Mouse (Mus musculus): ENCODE data around the gene Tmem132e. TPM values are rescaled to one million over a fixed set of nuclear protein-coding genes. Genes with fewer than 3 reads are reported as not detected.

The Tmem132e gene
- not detected for polyA plus RNA-seq (2017; shearing (Covaris generic))

DNA sequence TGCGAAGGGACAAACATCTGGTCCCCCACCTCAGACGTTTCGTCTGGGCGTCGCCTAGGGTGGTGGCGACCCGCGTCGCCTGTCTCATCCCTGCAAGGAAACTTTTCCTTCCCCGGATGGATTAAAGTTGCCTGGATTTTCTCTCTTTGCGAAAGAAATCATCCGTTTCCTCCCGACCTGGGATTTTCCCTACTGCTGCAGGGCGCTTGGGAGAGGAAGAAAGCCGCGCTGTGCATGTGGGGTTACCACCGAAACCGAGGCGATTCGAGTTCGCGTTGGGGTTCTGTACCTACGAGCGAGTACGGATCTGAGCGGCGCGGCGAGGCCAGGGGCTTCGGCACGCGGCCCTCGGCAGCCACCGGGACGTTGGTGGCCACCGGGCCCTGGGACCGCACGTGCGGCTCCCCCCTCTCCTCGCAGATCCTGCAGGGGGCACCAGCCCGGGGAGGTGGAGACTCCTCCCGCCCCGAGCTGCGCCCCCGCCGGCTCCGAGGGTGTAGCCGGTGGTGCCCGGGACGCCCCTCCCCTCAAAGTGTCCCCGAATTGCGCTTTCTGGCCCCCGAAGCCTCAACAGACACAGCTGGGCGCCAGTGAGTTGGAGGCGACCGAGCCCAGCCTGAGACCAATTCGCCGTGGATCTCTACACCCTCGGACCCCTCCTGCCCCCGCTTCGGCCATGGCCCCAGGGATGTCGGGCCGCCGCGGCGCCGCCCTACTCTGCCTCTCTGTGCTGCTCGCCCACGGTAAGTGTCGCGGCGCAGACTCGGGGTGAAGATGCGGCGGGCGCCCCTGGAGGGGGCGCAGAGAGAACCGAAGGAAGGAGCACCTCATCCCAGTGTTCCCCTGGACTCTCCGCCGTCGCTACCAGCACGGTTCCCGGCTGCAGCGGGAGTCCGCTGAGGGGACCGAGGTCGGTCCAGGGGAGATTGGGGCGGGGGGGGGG lies at the start of gene Tmem132e:
TSS of gene Tmem132e (plus strand) at position 530 of the 943 bp plus-strand sequence.
- no peak for ATAC-seq

DNA sequence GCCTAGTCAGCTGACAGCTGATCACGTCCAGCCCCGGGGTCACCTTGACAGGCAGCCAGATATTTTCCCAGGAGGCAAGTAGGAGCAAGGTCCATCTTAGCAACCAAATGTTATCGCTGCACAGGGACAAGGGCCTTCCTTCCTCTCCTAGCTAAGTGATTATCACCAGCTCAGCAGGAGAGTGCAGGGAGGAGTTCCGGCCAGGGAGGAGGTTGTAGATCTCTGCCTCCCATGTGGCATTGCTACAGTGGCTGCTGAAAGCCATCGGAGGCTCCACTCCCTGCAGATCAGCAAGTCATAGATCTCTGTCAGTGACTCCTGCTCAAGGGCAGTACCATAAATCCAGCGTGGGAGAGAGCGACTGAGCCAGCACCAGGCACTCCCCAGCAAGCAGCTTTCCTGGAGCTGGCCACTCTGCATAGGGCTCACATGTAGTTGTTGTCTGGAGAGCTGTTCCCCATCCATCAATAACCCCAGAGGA lies 48.7 kb upstream of the Tmem132e start:
- ATAC-seq: no peak

DNA sequence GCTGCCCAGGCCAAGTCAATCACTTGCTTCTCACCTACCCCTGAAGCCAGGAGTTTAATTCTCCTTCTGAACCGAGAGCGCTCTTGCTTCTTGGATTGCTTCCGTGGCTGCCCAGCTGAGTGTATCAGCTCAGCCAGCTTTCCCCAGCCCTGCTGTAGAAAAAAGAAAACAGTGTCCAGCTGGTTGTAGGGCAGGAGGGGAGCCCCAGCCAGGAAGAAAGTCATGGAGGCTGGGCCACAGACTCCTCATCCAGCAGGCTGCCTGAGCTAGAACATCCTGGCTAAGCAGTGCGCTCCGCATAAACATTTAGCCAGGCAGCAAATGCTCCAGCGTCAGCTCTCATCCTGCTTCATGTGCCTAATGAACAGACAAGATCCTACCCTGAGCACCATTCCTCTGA lies 48.3 kb upstream of the Tmem132e start:
- ATAC-seq: no peak

DNA sequence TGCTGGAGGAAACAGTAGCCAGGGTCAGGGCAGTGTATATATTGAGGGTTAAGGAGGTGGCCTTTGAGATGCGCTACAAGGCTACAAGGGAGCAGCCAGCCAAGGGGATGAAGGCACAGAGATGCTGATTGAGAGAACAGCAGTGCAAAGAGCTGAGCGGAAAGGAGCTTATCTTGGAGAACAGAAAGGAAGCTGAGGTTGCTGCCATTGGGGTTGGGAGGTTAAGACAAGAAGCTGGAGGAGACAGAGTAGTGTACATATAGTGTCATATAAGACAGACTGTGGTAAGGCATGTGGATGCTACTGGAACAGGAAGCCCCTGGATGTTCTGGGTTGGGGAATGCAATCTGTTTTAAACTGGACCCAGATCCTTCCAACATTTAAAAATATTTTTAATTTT lies 47.8 kb upstream of the Tmem132e start:
- ATAC-seq: no peak

DNA sequence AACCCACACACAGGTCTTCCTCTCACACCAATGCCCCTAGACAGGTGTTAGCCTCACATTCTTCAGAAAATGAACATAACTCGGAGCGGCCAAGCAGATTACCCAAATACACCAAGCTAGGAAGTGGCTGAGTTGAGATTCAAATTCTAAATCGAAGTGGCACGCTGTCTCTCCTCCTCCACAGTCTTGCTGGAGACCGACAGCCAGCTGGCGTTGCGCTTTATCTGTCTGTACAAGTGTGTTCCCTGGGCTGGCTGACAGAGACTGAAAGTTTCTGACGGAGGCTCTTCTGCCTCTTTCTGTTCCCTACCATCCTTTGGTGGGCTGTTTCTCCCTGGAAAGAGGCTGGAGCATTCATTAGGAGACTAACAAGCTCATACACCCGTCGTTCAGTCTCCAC lies 37.7 kb upstream of the Tmem132e start:
- ATAC-seq: no peak

DNA sequence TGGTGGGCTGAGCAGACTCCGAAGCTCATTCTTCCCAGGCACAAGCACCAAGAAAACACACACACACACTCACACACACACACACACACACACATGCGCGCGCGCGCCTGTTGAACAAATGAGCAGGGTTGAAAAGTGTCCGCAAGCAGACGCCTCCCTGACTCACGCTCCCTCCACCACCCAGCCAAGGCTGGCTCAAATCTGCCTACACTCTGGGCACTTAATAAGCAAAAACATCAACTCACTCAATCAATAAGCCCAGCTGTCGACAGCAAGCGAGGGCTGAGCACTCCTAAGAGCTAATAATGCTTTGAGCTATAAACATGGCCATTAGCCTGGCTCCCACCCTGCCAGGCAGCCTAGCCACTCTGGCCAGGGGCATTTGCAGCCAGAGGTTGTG lies 18.5 kb upstream of the Tmem132e start:
- no peak for ATAC-seq

DNA sequence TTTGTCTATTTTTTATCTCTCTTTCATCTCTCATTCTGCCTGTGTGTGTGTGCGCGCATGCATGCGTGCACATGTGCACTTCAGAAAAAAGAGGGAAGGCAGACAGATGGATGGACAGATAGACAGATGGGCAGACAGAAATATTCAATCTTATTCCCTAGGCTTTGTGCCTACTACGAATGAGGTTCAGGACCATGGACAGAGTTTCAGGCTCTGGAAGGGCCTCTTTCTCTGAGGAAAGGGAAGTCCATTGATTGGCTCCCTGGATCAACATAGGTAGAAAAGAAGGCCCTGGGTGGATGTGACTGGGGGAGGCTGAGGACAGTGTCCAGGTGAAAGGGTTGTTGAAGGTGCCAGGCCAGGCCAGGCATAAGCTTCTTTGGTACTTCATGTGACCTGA lies 17.1 kb upstream of the Tmem132e start:
- ATAC-seq: no peak

DNA sequence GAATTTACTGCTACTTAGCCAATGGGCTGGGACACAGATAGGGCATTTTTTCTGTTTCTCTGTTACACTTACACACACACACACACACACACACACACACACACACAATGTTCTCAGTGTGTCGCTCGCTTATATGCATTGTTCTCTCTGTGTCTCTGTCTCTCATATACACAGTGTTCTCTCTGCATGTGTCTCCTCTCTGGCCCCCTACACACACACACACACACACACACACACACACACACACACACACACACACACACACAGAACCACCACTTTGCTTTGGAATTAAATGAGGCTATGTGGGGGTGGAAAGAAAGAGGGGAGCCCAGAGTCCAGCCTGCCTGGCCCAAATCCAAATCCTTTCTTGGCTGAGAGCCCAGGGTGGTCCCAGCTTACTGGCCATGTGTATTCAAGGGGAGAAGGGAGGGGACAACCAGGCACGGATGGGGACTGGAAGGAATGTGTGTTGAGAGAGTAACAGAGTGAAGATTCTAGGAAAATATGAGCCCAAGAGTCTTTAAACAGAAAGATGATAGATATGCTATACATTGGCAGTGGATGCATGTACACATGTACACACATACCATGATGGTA lies 8.0 kb upstream of the Tmem132e start:
- no peak for ATAC-seq

DNA sequence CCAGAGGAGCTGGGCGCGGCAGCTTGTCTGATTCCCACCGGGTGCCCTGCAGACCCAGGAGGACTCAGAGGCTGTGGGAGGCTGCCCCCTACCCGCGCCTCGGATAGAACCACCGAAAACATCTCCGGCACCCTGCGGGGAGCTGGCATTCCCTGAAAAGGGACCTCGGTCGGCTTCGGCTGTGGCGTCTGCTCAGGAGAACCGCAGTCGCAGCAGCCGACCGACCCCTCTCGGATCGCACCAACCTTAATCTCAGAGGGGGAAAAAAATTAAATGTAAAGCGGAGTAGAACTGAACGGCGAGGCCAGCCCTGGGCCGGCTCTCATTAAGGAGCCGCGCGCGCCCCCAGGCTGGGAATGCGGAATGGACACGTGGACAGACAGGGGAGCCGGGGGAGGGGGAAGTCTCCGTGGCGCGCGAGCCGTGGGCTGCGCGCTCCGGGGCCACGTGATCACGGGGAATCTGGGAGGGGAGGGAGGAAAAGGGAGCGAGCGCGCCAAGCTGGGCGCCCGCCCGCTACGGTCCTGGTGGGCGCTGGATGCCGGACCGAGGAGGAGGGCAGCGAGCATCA lies 1.6 kb upstream of the Tmem132e start:
- no peak for ATAC-seq

DNA sequence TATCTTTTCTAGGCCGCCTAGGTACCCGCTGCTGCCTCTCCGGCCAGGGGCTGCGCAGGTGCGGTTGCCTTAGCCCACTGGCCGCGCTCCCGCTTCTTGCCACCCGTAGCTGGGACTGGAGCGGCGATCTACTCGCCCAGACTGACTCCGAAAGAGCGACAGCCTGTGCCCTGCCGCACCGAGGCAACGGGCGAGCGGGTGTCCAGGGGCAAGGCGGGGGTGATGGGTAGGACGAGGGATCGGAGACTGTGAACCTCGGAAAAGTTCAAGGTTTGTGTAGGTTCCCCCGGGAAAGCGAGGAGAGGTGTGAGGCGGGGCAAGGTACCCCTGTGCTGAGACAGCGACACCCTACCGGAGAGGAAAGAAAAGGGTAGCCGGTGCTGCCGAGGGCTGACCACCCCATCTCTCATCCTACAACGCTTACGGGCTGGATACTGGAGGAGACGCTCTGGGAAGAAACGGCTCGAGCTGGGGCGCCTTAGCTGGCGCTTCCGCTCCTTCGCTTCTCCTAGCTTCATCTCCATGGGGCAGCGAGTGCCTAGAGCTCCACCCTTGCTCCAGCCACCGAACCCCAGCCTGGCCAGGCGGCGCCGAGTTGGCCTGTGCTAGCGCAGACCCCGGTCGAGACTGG lies 874 bp upstream of the Tmem132e start:
- no peak for ATAC-seq

DNA sequence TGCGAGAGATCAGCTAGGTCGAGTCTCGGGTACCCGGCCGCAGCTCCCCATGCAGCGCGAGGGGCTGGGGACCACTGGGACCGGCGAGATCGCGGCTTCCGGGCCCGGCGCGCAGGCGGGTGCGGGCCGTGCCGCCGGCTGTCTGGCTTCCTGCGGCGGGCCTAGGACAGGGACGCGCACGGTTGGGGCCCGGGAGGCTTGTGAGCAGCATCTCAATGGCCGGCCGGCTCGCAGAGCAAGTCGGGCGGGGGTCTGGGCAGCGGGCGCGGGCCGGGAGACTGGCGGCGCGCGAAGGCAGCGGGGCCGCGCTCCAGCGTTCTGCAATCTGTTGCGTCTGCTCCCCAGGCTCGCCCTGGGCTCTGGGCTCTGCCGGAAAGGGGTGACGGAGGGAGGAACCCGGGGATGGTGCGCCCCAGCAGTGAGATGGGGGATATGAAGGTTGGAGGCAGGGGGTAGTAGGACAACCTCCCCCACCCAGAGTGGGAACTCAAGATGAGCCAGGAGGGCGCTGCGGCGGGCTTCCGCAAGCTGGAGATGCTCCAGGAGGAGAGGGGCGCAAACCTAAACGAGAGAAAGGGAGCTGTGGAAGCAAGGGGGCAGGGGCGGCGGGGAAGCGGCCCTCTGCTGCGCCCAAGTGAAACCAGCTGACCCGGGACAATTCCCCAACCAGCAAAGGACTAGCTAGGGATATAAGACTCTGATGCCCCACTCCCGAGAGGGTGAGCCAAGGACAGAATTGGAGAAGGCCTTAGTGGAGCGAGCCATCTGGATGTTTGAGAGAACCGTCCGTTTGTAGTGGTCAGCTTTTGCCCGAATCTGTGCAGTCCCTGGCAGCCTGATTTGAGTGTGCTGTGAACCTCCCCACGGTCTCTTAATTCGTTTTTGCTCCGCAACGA lies 944 bp downstream of the Tmem132e start:
- no peak for ATAC-seq

DNA sequence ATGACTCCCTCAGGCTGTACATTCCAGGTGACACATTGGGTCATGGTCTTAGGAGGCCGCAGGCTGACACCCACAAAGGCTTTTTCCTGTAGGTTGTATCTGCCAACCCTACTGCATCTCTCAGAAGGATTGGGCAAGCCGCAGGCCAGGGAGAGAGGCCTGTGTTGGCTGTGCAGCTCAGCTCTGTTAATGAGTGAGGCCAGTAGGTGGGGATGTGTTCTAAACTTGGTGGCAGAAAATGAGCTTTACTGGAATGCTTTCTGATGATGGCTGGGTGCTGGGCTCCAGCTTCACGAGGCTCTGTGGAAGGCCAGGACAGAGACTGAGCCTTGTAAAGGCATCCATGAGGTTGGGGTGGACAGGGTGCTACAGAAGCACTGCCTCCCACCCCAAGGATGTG lies 3.6 kb downstream of the Tmem132e start:
- ATAC-seq: no peak

DNA sequence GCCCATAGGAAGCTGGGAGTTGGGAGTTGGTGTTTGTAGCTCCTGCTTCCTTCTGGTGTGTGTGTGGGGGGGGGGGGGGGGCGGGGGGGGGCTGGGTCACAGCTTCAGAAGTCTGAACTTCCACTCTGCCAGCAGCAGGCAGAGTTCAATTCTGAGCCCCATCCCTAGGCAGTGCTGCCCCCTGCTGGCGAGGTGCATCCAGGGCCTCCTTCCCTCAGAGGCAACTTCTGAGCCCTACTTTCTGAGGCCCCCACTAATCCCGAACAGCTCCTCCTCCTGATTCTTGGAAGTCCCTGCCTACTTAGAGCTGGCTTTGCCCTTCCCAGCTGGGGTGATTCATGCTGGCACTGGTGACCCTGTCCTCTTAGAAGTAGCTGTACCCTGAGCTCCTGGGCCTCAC lies 10.9 kb downstream of the Tmem132e start:
- no peak for ATAC-seq

DNA sequence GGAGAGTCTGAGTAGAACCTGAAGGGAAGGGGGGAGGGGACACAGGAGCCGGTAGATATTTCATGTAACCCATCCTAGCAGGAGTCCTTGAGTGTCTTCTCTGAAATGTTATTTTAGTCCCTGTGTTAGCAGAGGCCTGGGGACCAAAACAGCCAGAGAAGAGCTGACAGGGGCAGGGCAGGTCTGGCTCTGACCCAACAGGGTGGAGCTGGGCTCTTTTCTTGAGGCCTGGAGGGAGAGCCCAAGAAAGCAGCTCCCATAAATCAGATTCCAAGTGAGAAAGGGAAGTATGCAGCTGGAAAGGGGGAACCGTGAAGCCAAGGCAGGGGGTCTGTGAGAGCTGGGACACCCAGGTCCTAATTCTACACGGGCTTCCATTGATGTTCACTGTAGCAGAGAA lies 16.9 kb downstream of the Tmem132e start:
- ATAC-seq: no peak

DNA sequence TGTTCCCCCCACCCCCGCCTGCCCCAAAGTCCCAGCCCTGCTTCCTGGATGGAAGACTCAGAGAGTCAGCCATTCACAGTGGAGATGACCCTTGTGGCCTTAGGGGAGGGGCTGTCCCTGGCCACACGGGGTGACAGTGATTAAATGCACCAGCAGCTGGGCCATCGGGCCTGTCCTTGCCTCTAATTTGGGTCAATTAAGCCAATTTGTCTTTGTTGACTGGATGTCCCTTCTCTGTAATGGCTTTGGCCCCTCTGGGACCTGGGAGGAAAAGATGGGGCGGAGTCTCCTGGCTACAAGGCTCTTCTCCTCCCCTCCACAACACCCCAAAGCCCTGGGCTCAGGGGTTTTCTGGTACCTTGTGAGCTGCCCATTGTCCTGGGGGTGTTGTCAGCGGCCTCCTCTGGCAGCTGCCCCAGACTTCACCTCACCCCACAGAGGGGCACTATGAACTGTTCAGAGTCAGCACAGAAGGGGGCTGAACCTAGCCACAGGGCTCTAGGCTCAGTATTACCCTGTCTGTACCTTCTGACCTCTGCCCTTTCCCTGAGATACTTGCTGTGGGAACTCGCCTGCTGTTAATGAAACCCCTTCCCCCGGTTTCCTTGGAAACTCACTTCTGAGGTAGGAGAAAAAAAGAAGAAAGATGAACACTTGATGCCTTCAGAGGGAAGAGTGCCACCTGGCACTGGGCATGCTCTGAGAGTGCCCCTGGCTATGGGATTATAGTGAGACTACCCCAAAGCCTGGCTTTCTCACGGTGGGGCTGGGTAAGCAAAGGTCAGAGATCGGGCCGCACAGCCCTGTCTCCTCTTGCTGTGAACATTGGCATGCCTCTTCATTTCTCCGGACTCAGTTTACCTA lies 17.9 kb downstream of the Tmem132e start:
- no peak for ATAC-seq

DNA sequence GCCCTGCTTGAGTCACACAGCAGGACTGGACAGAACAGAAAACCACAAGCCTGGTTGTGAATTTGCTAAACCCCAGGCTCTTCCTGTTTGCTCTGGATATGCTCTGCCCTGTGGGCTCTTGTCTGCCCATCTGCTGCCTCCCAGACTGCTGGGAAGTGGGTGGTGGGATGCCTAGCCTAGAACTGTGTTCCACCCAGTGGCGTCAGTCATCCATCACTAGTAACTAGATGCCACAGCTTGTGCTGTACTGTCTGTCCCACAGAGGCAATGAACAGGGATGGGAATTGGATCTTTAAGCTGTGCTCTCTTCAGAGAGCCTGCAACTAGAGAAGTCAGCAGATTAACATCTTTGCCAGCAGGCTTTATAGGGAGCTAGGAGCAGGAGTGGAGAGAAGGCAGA lies 23.8 kb downstream of the Tmem132e start:
- ATAC-seq: no peak

DNA sequence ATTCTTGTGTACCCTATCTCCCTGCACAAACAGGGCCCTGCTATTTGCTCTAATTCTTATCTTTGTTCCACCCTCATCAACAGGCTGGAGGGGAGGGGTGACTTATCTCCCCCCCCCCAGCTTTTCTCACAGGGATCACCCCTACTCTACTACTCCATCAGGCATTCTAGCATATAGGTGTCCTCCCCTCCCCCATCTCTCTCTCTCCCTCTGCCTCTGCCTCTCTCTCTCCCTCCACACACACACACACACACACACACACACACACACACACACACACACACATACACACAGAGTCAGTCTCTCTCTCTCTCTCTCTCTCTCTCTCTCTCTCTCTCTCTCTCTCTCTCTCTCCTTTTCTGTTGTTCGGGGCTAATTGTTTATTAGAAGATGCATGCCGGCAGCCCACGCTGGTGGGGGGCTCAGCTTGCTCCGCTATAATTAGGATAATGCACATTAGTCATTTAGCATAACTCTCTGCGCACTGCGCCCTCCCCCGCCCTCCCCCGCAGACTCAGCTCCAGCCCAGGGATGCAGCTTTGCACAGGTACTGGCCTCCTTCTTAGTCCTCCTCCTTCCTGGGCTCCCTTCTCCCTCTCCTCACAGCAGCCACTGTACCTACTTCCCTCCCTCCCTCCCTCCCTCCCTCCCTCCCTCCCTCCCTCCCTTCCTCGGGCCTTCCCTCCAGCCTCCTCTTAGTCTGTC lies 29.8 kb downstream of the Tmem132e start:
- ATAC-seq: no peak

DNA sequence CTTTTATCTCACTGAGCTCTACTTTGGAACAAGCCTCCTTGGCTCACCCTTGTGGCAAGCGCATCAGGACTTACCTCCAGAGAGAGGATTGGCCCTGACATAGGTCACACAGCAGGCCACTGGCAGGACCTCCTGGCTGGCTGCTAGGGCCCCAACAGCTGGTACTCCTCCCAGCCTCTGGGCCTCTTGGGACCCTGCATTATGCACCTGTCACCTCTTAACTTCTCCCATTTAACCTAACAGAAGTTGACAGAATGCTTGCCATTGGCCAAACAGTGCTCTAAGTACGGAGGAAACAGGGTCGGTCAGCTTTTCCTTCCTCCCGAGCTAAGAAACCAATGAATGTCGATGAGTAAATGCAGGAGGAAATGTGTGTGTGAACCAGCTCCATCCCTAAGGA lies 33.2 kb downstream of the Tmem132e start:
- no peak for ATAC-seq

DNA sequence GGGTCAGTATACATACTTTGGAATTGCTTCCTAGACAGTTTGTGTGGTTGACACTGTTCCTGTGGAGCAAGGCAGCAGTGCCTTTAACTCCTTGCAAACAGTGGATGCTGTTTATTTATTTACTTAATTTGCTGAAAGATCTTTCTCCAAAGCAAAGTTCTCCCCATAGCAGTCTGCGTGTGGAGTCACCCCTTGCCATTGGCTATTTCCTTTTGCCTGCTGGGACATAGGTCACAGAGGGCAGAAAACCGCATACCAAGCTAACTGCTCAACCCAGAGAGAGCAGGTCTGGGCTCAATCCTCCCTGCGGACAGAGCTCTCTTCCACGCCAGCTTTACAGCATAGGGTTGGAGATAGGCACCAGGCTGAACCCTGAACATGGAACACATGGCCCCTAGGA lies 34.8 kb downstream of the Tmem132e start:
- ATAC-seq: no peak

DNA sequence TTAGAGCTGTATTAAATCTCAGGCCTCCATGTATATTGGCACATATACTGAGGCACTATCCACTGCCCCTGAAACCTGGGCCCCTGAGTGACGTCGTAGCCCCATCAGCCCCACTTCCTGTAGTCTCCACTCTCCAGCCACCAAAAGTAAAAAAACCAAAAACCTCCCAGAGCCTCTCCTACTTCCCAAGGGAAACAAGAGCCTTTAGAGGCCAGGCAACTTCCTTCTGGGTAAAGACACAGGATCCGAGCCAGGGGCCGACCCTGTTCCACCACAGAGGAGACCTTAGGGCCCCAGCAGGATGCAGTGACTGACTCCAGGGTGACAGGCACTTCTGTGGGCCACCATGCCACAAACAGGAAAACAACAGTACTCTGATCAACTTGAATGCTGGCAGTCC lies 40.1 kb downstream of the Tmem132e start:
- ATAC-seq: no peak

Measured in CD4-positive, CD25-positive, alpha-beta regulatory T cell, adult 4 months (primary cell).